Mouse (Mus musculus) layer of hippocampus, adult 8-10 months (tissue): ENCODE data around the gene Gm18336. TPM values are rescaled to one million over a fixed set of nuclear protein-coding genes. Genes with fewer than 3 reads are reported as not detected.
"Not testable (repeated sequence)": the region's sequence is repeated elsewhere in the genome, so short reads cannot be mapped to it uniquely, and the experiment has no call there.

ENCODE experiments used
- DNase-seq, 2 experiments: peaks; one replicate each; pipeline ENCODE4 v3.0.0; 2022; ENCODE audit warnings: low spot score in 2 of 2
- total RNA-seq, 4 experiments: library from RNA; stranded (reverse); gene quantifications; 2 replicates each; pipeline ENCODE4 v1.2.4; 2022

Gene Gm18336
- total RNA-seq: not detected

DNA sequence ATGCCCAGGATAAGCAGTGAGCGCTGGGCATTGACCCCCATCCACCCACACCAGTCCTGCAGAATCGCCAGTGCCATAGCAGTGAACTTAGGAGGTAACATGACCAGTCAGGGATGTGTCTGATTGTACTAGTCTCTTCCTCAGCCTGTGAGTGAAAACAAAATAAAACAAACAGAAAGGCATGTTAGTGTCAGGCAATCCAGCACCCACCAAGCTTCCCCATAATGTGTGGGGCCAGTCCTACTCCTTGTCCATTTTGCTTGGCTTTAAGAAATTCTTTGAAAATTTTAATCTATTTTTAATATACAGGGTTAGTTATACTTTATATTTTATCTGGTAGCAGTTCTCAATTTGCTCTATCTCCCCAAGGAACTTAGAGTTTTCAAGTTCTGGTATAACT lies at the start of gene Gm18336:
TSS of gene Gm18336 (minus strand) at position 101 of the 400 bp plus-strand sequence.
- DNase-seq: not testable (repeated sequence)

DNA sequence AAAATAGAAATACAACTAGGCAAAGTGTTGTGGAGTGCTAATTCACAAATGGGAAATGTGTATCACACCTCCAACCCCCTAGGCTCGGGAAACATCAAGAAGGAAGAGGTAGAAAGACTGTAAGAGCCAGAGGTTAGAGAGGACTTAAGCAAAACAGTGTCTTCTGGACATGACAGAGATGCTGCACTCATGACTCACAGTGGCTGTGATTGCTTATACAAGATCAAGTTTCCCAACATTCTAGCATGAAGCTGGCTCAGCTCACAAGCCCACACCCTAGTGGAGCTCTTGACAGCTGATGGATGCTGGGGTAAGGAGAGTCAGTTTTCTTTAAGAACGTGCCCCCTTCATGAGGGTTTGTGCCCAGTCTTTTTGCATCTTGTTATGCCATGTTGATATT lies 42.9 kb upstream of the Gm18336 start:
- no peak for DNase-seq

DNA sequence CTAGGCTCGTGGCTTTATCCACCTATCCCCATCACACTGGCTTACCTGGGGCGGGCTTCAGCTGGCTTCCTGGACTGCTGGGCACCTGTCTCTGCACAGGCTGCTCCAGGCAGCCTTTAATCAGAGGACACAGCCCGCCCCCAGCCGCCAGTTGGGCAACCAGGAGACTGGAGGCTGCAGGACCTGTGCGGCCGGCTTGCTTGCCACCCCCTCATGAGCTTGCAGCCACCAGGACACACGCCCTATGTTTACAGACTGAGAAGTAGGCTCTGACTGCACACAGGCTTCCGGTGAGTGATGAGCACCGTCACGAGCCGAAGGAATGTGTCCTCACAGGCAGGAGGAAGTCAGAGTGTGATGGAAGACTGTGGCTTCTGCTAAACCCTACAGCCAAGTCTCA lies 36.7 kb upstream of the Gm18336 start, which contains the start of gene Trex2:
TSS of gene Trex2 (minus strand) at position 93 of the 400 bp plus-strand sequence.
- DNase-seq: no peak

DNA sequence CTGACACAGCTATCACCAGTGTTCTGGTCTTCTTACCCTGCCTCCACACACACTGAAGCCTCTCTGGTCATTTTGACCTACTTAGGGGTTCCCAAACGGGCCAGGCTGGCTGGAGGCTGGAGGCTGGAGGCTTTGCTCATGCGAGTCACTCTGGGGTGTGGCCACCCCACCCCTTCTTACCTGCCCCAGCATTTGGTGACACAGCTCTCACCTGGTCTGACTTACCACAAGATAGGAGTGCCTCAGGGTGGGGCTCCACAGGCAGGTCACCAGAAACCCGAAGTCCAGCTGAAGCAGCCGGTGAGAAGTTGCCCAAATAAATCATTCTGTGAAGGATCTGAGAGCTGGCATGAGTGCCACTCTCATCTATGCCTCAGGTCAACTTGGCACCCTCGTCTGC lies 34.3 kb upstream of the Gm18336 start:
- no peak for DNase-seq

DNA sequence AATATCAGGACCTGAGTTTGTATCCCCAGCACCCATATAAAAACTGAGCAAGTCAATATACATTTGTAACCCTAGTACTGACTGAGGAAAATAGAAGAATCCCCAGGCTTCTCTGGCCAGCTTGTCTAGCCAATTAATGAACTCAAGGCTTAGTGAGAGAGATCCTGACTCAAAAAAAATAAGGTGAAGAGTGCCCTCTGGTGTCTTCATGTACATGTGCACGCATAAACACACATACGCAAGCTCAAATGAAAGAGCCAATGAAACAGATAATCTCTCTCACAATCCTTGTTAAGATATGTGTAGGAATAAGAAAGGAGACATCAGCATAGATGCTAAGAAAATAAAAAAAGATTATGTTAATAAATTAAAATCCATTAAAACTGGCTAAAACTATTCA lies 31.5 kb upstream of the Gm18336 start:
- DNase-seq: no peak

DNA sequence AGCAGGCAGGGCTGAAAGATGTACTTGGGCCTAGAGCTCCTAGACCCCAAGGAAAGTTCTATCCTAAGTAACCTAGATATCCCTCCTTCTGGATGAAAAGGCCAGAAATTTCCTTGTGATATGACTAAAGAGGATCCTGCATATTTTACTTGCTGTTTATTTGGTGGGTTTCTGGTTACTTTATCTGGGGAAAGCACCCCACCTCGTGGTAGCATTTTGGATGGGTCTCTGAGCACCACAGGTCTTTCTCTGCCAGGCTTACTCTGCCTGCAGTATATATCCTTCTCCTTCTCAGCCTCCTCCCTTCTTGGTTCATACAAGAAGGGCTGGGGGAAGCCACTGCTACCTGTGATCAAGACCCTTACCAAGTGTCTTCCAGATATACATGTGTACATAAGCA lies 14.2 kb upstream of the Gm18336 start:
- no peak for DNase-seq

DNA sequence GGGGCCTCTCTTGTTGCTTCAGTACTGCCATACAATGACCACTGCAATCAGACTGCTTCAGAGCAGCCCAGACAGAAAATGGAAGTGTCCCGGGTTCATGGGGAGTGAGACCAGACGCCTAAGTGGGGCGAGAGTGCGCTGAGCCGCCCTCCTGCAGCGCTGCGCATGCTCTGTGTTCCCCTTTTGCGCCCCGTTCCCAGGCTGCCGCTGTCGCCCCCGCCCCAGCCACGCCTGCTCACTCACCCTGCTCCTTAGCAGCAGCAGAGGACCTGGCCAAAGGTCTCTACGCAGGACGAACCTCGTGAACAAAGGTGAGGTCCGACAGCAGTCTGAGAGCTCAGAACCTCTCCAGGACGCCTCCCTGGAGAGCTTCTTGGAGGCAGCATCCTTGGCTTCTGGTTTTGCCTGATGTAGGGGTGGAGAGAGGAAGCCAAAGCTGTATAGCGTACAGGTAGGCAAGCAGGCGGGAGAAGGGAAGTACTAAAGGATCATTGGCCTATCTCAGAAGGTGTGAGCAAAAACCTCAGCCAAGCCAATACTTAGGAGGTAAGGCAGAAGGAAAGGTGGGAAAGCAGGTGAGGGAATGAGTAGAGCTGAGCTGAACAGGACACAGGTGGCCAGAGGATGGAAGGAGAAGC lies 12.5 kb upstream of the Gm18336 start, which contains the start of gene Zfp92:
TSS of gene Zfp92 (plus strand) at position 217 of the 638 bp plus-strand sequence.
- DNase-seq: peak in 1 of 2 experiments; percentile 11

DNA sequence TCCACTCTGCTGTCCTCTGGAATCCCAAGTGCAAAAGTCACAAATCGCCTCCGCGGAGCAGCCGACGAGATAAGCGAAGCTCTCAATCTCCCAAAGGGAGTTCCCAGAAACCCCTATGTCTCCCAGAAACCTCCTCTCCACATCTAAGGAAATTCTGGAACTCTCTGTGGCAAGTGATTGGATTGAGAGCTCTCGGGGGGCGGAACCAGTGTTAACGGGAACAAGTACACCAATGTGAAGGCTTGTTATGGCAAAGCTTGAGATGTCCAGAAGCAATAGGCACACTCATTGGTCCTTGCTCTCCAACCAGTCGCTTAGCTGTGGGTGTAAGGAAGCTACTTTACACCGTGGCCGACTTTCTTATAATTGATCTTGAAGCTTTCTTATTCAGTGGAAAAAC lies 3.1 kb upstream of the Gm18336 start:
- DNase-seq: no peak

DNA sequence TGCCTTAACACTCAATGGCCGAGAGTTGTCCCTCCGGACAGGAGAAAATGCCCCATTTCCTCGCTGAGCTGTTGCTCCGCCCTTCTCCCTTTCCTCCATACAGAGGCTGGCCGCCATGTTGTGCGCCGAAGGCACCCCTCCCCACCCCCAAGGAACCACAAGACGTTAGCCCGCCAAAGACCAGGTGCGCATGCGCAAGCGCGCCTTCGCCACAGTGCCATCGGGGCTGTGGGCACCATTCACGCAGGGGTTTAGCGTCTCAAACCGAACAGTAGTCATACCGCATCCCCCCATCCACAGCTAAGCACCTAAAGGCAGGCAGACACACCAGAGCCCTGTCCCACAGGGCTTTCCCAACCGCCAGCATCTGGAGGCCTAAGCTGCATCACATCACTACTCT lies 2.4 kb upstream of the Gm18336 start:
- no peak for DNase-seq

DNA sequence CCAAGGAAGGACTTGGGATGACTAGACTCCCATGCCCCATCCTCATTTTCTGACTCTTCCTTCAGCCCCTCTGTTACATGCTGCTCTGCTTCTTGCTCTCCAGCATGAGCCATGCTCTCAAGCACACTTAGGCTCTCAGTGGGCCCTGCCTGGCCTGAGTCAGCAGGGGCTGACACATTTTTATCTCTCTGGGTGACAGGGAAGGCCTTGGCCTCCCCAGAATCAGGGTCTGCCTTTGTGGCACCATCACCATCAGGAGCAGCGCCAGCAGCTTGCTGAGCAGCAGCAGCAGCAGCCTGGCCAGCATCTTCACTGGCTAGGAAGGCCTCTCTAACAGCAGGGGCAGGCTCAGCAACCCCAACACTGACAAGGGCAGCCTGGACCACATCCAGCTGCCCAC lies 2.1 kb downstream of the Gm18336 start:
- no peak for DNase-seq

DNA sequence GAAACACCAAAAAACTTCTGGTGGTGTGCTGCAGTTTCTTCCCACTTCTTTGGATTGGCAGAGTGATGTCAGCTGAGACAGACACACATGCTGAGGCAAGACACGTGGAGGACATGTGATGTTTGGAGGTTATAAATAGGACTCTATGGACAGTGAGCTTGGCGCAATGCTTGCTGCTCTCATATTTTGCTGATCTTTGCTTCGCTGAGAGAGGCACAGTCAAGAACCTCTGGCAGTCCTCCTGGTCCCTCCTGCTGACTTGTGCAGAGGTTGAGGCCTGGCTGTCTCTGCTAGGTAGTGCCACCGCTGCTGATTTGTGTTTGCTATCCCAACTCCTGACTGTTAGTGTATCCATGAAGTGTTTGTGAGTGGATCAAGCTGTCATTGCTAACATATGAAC lies 7.1 kb downstream of the Gm18336 start:
- no peak for DNase-seq

DNA sequence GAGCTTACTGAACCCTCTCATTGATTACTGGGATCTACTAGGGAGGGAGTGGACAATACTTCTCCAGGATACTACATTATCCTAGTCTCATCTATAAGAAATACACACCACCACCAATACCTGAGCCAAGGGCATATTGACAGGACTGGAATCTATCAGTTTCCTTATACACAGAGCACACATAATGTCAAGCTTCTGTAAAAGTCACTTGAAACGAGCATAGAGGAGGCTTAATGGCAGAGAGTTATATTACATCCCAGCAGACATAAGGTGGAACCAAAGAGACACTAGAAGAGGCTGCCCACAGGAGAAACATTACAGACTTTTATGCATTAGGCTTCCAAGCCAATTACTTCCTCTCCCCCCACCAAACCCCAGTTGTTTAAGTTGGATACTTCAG lies 13.6 kb downstream of the Gm18336 start:
- DNase-seq: no peak

DNA sequence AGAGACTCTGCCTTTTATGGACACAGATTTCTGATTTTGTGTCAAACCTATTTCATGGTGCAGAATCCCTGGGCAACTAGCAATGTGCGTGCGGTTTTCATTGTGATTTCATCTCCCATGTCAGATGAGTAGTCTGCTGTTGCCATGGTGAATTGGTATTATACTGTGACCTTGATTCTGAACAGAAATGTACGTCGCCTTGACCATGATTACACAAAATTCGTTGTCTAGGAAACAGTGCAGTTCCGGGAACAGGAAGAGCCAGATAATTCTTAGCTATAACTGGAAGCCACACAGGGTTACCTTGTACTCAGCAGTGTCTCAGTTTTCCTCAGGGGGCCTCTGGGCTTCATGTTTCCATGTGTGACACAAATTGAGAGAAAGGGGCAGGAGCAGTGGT lies 14.1 kb downstream of the Gm18336 start:
- peak in 1 of 2 experiments; percentile 3 for DNase-seq

DNA sequence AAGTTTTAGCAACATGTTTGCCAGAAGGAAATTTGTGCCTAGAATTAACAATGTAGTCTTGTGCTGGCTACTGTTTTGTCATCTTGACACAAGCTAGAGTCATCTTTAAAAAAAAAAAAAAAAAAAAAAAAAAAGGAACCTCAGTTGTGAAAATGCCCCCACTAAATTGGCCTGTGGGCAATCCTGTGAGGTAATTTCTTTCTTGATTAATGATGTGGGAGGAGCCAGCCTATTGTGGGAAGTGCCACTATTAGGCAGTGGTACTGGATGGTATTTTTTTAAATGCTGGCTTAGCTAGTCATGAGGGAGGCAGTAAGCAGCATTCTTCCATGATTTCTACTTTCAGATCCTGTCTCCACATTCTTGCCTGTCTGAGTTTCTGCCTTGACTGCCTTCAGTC lies 35.2 kb downstream of the Gm18336 start:
- DNase-seq: no peak

DNA sequence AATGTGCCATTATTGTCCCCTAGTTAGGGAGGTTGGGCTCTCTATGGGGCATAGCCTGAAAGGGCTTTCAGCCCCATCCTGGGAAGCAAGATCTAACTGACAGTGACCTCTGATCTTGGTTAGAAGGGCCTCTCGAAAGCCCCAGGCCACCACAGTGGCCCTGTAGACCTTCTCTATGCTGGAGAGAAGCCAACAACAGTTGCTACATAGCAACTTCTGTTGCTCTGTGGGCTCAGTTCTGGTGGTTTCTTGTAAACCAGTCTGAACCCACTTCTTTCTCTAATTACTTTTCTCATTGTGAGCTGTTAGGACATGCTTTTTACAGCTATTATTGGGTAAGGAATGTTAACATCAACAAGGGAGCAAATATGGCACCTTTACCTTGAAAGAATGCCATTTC lies 41.8 kb downstream of the Gm18336 start:
- DNase-seq: no peak

DNA sequence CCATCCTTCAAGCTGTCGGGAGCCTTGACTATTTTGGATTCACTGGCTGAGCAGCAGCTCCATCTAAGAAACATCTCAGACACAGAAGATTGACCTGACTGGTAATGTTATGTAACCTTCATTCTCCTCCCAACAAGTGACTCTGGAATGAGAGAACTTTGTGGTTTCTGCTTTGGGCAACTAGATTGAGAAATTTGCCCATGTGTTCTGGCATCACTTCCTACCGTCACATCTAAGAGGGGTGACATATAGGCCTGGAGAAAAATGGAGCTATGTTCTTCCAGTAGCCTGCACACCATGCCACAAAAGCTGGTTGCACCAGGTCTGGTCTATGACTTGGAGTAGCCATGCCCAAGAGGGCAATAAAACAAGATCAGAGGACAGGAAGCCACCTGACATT lies 42.4 kb downstream of the Gm18336 start:
- DNase-seq: no peak

Other genes starting within 250 kb of the Gm18336 start
- not detected for gene Xlr5b, start 249.9 kb downstream of the Gm18336 start, total RNA-seq
- 1 to 10 TPM; 1.4 to 2.6 (median 1.8) TPM for gene DXBay18, start 249.3 kb downstream of the Gm18336 start, total RNA-seq
- not detected for gene Spin2d, start 221.7 kb downstream of the Gm18336 start, total RNA-seq
- gene Xlr3b, start 206.5 kb downstream of the Gm18336 start, total RNA-seq: 10 to 100 TPM in 2 of 4 experiments, 1 to 10 TPM in 1, under 1 TPM in 1; 0.30 to 13.5 (median 6.2) TPM
- 1 to 10 TPM in 2 of 4 experiments, under 1 TPM in 1, not detected in 1; 0.41 to 2.6 (median 1.9) TPM for gene Xlr4b, start 184.4 kb downstream of the Gm18336 start, total RNA-seq
- gene F8a, start 170.4 kb downstream of the Gm18336 start, total RNA-seq: 10 to 100 TPM; 12.3 to 14.4 (median 12.6) TPM
- not detected for gene Xlr4c, start 155.6 kb downstream of the Gm18336 start, total RNA-seq
- gene Xlr3c, start 133.3 kb downstream of the Gm18336 start, total RNA-seq: under 1 TPM in 1 of 4 experiments, not detected in 3; 0.30 TPM
- gene Xlr5a, start 105.8 kb downstream of the Gm18336 start, total RNA-seq: not detected
- not detected for gene Xlr5c, start 105.8 kb downstream of the Gm18336 start, total RNA-seq
- gene Gm45015, start 61.9 kb downstream of the Gm18336 start, total RNA-seq: not detected
- 10 to 100 TPM; 11.6 to 13.9 (median 12.9) TPM for gene Zfp275, start 56.1 kb downstream of the Gm18336 start, total RNA-seq
- 1 to 10 TPM; 1.5 to 4.3 (median 2.1) TPM for gene Zfp92, start 12.4 kb upstream of the Gm18336 start, total RNA-seq
- not detected for gene Trex2, start 36.6 kb upstream of the Gm18336 start, total RNA-seq
- 10 to 100 TPM in 3 of 4 experiments, 1 to 10 TPM in 1; 8.5 to 12.8 (median 11.0) TPM for gene Haus7, start 60.3 kb upstream of the Gm18336 start, total RNA-seq
- 10 to 100 TPM; 15.7 to 23.0 (median 21.3) TPM for gene Bgn, start 84.9 kb upstream of the Gm18336 start, total RNA-seq
- 100 to 1,000 TPM; 136 to 147 (median 141) TPM for gene Atp2b3, start 104.3 kb upstream of the Gm18336 start, total RNA-seq
- under 1 TPM; 0.28 to 0.58 (median 0.38) TPM for gene Dusp9, start 240.7 kb upstream of the Gm18336 start, total RNA-seq